20 mouse cellular contexts compared by ENCODE assay signal in the genomic region with DNA sequence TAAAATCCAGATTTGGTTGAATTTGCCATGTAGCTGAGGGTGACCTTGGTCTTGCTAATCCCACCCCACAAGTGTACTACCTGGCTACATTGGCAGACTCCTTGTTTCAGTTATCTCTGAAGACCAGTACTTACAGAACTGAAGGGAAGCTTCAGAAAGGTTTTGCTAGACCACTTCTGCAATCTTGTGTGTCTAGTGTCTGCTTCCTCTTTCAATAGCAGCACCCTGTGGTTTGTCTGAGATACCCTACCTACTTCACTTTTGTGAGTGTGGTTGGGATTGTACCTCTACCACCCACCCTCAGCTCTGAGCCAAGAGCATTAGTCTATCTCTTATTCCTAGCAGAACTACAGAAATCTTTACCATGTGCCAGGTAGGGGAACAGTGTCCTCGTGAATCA. TPM values are rescaled to one million over a fixed set of nuclear protein-coding genes. Genes with fewer than 3 reads are reported as not detected.
DNase-seq lines count a peak whose midpoint lies in the region; ATAC-seq lines count a peak whose summit lies in the region.
"Had no signal": no experiment of that assay in that cellular context is flagged by ENCODE, and none has a peak within 500 bp of the region (broad histone marks: within the 10 kb centered on the region; RNA-seq: fewer than 3 reads in every experiment).

No protein-coding gene starts in this region.

- ATAC-seq in megakaryocyte, adult 5-6 weeks (ENCODE audit: poor library complexity, severe bottlenecking): peak; percentile 98
- no peak for ATAC-seq in megakaryocyte-erythroid progenitor cell, adult 5-6 weeks (replicated peaks; ENCODE audit: low FRiP score, low TSS enrichment, poor library complexity, severe bottlenecking)
- ATAC-seq: forebrain, postnatal 0 days; midbrain, embryonic 16.5 days had no signal

- DNase-seq in layer of hippocampus, adult 9-11 months: peak; percentile 17
- DNase-seq in layer of hippocampus, postnatal 25 days (ENCODE audit: extremely low spot score in 1 of 2, low spot score in 1 of 2): no peak
- DNase-seq in 416B (ENCODE audit: low read depth): peak; percentile 7
- DNase-seq in MEL-GATA-1-ER (ENCODE audit: extremely low read depth, low read depth): peak; percentile 6
- DNase-seq in ovary, adult 18-20 months (ENCODE audit: low spot score): no peak
- DNase-seq in heart, postnatal 25 days (ENCODE audit: low spot score): no peak
- DNase-seq: adrenal gland, postnatal 25 days; B cell, adult 2 months; cerebellum, adult 11 months; cerebellum, adult 9-11 months; forebrain, postnatal 0 days; gastrocnemius, postnatal 14 days; heart, adult 2 months; heart, postnatal 14 days; kidney, adult 18-20 months; right cerebral cortex, postnatal 14 days; thymus, postnatal 25 days had no signal

- intact Hi-C loops in heart, postnatal 25 days (cut with DNase I): no loop called here

RNA-seq across cellular contexts. Expression of a gene that starts 22.8 kb away (rescaled TPM):
- 1 to 10 TPM; 1.5 to 1.6 TPM for total RNA-seq in layer of hippocampus, postnatal 25 days (2021)
- 5.7 and 7.0 TPM in 2 replicates for total RNA-seq in megakaryocyte, adult 5-6 weeks (2015)
- total RNA-seq in megakaryocyte, adult 5-6 weeks (2017): 3.1 and 6.4 TPM in 2 replicates
- not detected in 2 replicates for total RNA-seq in megakaryocyte-erythroid progenitor cell, adult 5-6 weeks (2014; fragmentation: Nextera tagmentation)
- not detected in 2 replicates for total RNA-seq in megakaryocyte-erythroid progenitor cell, adult 5-6 weeks (2017)
- under 1 TPM; 0.42 to 0.53 TPM for total RNA-seq in heart, postnatal 25 days (2021)

Comparison
In these comparisons a context has a peak if more than half of its experiments do, and no peak if none do; other contexts are left out.
1. DNase-seq: peak in layer of hippocampus, adult 9-11 months (single experiment), 416B (single experiment) and MEL-GATA-1-ER (single experiment); none in layer of hippocampus, postnatal 25 days (0 of 2), ovary, adult 18-20 months (single experiment) and heart, postnatal 25 days (single experiment).